ENCODE assay signal across 7 mouse cellular contexts in the genomic region with DNA sequence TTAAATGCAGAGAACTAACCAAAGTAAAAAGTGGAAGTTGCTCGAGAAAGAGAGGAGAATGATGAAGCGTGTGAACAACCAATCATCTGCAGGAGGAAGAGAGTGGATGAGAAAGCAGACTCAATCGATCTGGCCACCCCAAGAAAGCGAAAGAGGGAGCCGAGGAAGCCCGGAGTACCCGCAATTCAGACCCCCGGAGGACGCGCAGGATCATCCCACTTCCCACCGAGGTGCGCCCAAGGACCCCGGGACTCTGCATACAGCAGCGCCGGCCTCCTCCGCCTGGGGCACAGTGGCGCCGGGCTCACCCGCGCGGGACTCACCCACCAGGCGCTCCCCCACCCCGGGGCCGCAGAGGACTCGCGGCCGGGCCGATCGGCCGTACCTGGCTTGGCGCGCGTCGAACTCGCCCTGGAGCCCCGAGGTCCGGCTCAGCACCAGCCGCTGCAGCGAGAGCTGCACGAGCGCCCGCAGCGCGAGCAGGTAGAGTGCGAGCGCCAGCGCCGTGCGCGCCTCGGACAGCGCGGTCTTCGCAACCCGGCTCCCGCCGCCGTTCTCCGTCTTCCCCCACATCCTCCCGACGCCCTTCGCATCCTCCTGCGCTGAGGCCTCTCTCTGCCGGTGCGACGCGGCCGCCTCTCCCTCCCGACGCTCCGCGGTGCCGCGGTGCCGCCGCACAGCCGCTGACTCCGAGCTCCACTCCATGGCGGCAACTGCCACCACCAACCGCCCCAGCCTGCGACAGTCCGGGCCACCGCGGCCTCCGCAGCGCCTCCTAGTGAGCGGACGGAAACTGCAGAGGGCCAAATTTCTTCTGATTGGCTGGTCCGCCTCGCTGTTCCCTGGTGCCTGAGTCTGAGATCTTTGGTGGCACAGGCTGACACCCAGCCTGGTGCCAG. TPM values are rescaled to one million over a fixed set of nuclear protein-coding genes. Genes with fewer than 3 reads are reported as not detected.
DNase-seq lines count a peak whose midpoint lies in the region; ATAC-seq lines count a peak whose summit lies in the region.

A gene (minus strand): TSS at position 765 of the 899 bp plus-strand sequence.

- H3K4me2 ChIP-seq in midbrain, embryonic 13.5 days (replicated peaks), result peak within 1 kb of the TSS; percentile 65

- peak within 1 kb of the TSS; percentile 87 for H3K9ac ChIP-seq in midbrain, embryonic 13.5 days (replicated peaks)

- DNase-seq in adrenal gland, postnatal 10 days, result peak; percentile 99
- DNase-seq in embryonic facial prominence, embryonic 10.5 days (ENCODE audit: low spot score), result peak; percentile 94
- DNase-seq in kidney, adult 11 months, result peak; percentile 92
- DNase-seq in limb, embryonic 10.5 days (ENCODE audit: low spot score), result peak; percentile 97
- DNase-seq in spleen, adult 12 weeks (ENCODE audit: low spot score), result peak; percentile 95

- H3K4me3 ChIP-seq in embryonic facial prominence, embryonic 10.5 days, result peak within 1 kb of the TSS; percentile 90
- H3K4me3 ChIP-seq in limb, embryonic 10.5 days, result peak within 1 kb of the TSS; percentile 79
- H3K4me3 ChIP-seq in midbrain, embryonic 13.5 days (replicated peaks), result peak within 1 kb of the TSS; percentile 66

- under 1% methylated on average over 90 of the region's 90 CpGs for WGBS in embryonic facial prominence, embryonic 10.5 days
- under 1% methylated on average over 90 of the region's 90 CpGs for WGBS in limb, embryonic 10.5 days
- under 1% methylated on average over 88 of the region's 90 CpGs for WGBS in midbrain, embryonic 13.5 days

- H3K4me1 ChIP-seq in embryonic facial prominence, embryonic 10.5 days, result peaks cover 3% of the 10 kb centered on the region; the same call in 1 of the 2 replicates
- H3K4me1 ChIP-seq in limb, embryonic 10.5 days, result peaks cover 7% of the 10 kb centered on the region
- 0 out of 2 replicates have a peak, but pooled peaks cover 4% of the 10 kb centered on the region for H3K4me1 ChIP-seq in midbrain, embryonic 13.5 days (replicated peaks)

- peak within 1 kb of the TSS; percentile 93 for H3K27ac ChIP-seq in embryonic facial prominence, embryonic 10.5 days (replicated peaks)
- H3K27ac ChIP-seq in limb, embryonic 10.5 days, result peak within 1 kb of the TSS; percentile 93
- peak within 1 kb of the TSS; percentile 93 for H3K27ac ChIP-seq in midbrain, embryonic 13.5 days

- H3K36me3 ChIP-seq in embryonic facial prominence, embryonic 10.5 days (replicated peaks), result peaks cover 23% of the 10 kb centered on the region
- H3K36me3 ChIP-seq in limb, embryonic 10.5 days, result peaks cover 25% of the 10 kb centered on the region
- peaks cover 4% of the 10 kb centered on the region; the same call in 1 of the 2 replicates for H3K36me3 ChIP-seq in midbrain, embryonic 13.5 days

- H3K9me3 ChIP-seq in embryonic facial prominence, embryonic 10.5 days, result no peaks in the 10 kb centered on the region
- no peaks in the 10 kb centered on the region for H3K9me3 ChIP-seq in limb, embryonic 10.5 days (replicated peaks)
- no peaks in the 10 kb centered on the region for H3K9me3 ChIP-seq in midbrain, embryonic 13.5 days

- H3K27me3 ChIP-seq in embryonic facial prominence, embryonic 10.5 days (replicated peaks; ENCODE audit: low read depth, poor library complexity, severe bottlenecking), result no peaks in the 10 kb centered on the region
- no peaks in the 10 kb centered on the region for H3K27me3 ChIP-seq in limb, embryonic 10.5 days (ENCODE audit: low read depth, poor library complexity, severe bottlenecking)
- no peaks in the 10 kb centered on the region for H3K27me3 ChIP-seq in midbrain, embryonic 13.5 days

- peak; percentile 96 for ATAC-seq in granulocyte monocyte progenitor cell, adult 5-6 weeks (replicated peaks; ENCODE audit: poor library complexity, severe bottlenecking)
- ATAC-seq in midbrain, embryonic 13.5 days, result peak; percentile 98

RNA-seq across cellular contexts. Expression of the gene that starts here (rescaled TPM):
- total RNA-seq in adrenal gland, postnatal 10 days (2021), result 10 to 100 TPM; 41.9 to 43.0 TPM
- 16.9 and 17.7 TPM in 2 replicates for polyA plus RNA-seq in embryonic facial prominence, embryonic 10.5 days (2016; fragmentation: Nextera tagmentation; extraction: Ambion mirVana)
- total RNA-seq in granulocyte monocyte progenitor cell, adult 5-6 weeks (2014; fragmentation: Nextera tagmentation), result 27.7 and 39.2 TPM in 2 replicates
- total RNA-seq in granulocyte monocyte progenitor cell, adult 5-6 weeks (2017), result 52.7 and 61.3 TPM in 2 replicates
- polyA plus RNA-seq in limb, embryonic 10.5 days (2016; fragmentation: Nextera tagmentation; extraction: Ambion mirVana), result 18.1 and 18.2 TPM in 2 replicates
- 7.6 and 7.9 TPM in 2 replicates for polyA plus RNA-seq in midbrain, embryonic 13.5 days (2015; fragmentation: Nextera tagmentation; extraction: Ambion mirVana)

Comparison
In these comparisons a context has a peak if more than half of its experiments do, and no peak if none do; other contexts are left out.
1. Peak in every context shown above with its lines: DNase-seq, ATAC-seq, H3K4me3 ChIP-seq and H3K27ac ChIP-seq.